9 mouse cellular contexts compared by ENCODE assay signal in the genomic region with DNA sequence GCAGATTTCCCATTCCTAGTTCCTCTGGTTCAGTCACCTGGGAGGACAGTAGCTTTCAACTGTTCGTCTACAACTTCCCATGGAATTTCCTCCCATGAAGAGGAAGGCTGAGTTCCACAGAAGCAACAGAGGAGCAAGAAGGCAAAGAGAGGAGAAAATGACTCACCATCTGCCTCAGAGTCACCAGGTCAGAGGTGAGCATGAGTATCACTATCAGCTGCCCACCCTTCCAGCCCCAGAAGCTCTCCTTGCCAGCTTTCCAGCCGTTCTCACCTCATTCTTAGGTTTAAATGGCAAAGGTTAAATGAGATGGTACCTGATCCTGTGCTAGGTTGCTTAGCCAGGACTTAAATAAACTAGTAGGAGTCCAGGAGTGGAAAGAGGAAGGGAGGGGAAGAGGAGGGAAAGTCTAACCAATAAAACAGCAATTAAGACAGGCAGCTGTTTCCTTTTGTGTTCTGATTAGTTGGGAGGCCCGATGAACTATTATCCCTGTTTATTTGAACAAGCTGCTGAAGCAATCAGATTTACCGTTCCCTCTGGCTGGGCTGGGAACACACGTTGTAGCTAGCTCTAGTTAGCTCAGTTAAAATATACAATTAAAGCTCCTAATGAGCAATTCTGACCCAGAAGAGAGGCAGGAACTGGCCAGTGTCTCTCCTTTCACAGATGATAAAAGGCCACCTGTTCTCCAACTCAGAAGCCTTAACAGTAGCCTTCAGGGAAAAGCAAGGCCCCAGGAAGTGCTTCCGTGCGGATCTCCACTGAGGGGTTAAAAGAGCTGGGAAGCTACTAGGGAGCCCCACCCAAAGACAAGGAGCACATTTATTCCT.
DNase-seq lines count a peak whose midpoint lies in the region; ATAC-seq and TF ChIP-seq lines count a peak whose summit lies in the region.
"Had no signal": no experiment of that assay in that cellular context is flagged by ENCODE, and none has a peak within 500 bp of the region (broad histone marks: within the 10 kb centered on the region; RNA-seq: fewer than 3 reads in every experiment).

No protein-coding gene starts in this region.

- no peak overlapping the region for H3K4me3 ChIP-seq in layer of hippocampus, adult 2 months
- no peak overlapping the region for H3K4me3 ChIP-seq in brown adipose tissue, adult 24 weeks (ENCODE audit: insufficient read depth, low read depth, low read length)
- H3K4me3 ChIP-seq in limb, embryonic 15.5 days: no peak overlapping the region

- H3K9ac ChIP-seq in limb, embryonic 15.5 days: no peak overlapping the region

- ATAC-seq in limb, embryonic 15.5 days (ENCODE audit: insufficient number of reproducible peaks, low FRiP score, low TSS enrichment, low read depth): no peak
- ATAC-seq: Patski had no signal

- H3K9me3 ChIP-seq in limb, embryonic 15.5 days: no peaks in the 10 kb centered on the region

- no peaks in the 10 kb centered on the region for H3K27me3 ChIP-seq in limb, embryonic 15.5 days
- H3K27me3 ChIP-seq: Patski had no signal

- no peak for TF ChIP-seq CTCF in layer of hippocampus, adult 2 months (conservative IDR thresholded peaks at IDR 0.05)

- peaks cover 7% of the 10 kb centered on the region for H3K36me3 ChIP-seq in limb, embryonic 15.5 days

- no peak for DNase-seq in layer of hippocampus, adult 2 months (ENCODE audit: low spot score in 2 of 2)
- no peak for DNase-seq in layer of hippocampus, adult 9-11 months
- DNase-seq in heart, adult 9 months (ENCODE audit: low spot score in 2 of 2): peak; percentile 17 to 60
- DNase-seq in spleen, adult 18-20 months: no peak
- no peak for DNase-seq in thymus, postnatal 4 days
- DNase-seq in cerebellum, postnatal 4 days (ENCODE audit: low spot score in 2 of 2): no peak

- WGBS in limb, embryonic 15.5 days: 39% methylated on average over 7 of the region's 7 CpGs

- H3K4me1 ChIP-seq in brown adipose tissue, adult 24 weeks (ENCODE audit: control insufficient read depth, insufficient read depth, insufficient read length, low read length): peaks cover 18% of the 10 kb centered on the region
- H3K4me1 ChIP-seq in limb, embryonic 15.5 days: peaks cover 15% of the 10 kb centered on the region

- no peak overlapping the region for H3K4me2 ChIP-seq in limb, embryonic 15.5 days

- peak overlapping the region; percentile 43; the same call in 1 of the 2 replicates for H3K27ac ChIP-seq in layer of hippocampus, adult 2 months
- H3K27ac ChIP-seq in brown adipose tissue, adult 24 weeks (replicated peaks; ENCODE audit: low read depth, low read length): peak overlapping the region; percentile 67
- peak overlapping the region; percentile 47; the same call in 1 of the 2 replicates for H3K27ac ChIP-seq in limb, embryonic 15.5 days

Comparison
In these comparisons a context has a peak if more than half of its experiments do, and no peak if none do; other contexts are left out.
1. DNase-seq: peak in heart, adult 9 months (2 of 2); none in layer of hippocampus, adult 2 months (0 of 2), layer of hippocampus, adult 9-11 months (single experiment), spleen, adult 18-20 months (0 of 2), thymus, postnatal 4 days (single experiment) and cerebellum, postnatal 4 days (0 of 2).
2. Peak in every context shown above with its lines, with median percentiles within 50 percentile points of each other: H3K27ac ChIP-seq.